Mouse (Mus musculus) neural tube, embryonic 14.5 days (tissue): ENCODE data around the gene Limk1. TPM values are rescaled to one million over a fixed set of nuclear protein-coding genes. Genes with fewer than 3 reads are reported as not detected.

ENCODE experiments used
- ATAC-seq: fragments of 200-750 bp; cut with Nextera tagmentation; 2 replicates; pipeline ENCODE4 v1.8.0; 2017; ENCODE audit warnings: low read depth, mild to moderate bottlenecking, moderate TSS enrichment, moderate library complexity
- H3K27ac ChIP-seq: fragments of 300-500 bp; sonication (generic); 2 replicates; pipeline ENCODE4 v1.5.1; 2014; ENCODE audit warnings: low read depth, mild to moderate bottlenecking, control low read depth, low read length, moderate library complexity, mixed read lengths
- H3K27me3 ChIP-seq: fragments of 300-500 bp; sonication (generic); 2 replicates; pipeline ENCODE4 v1.6.1; 2014; ENCODE audit warnings: low read length; ENCODE audit not compliant: control insufficient read depth, insufficient read depth
- H3K36me3 ChIP-seq: fragments of 300-500 bp; sonication (generic); 2 replicates; pipeline ENCODE4 v1.6.1; 2014; ENCODE audit warnings: low read length, mixed read lengths; ENCODE audit not compliant: control insufficient read depth, insufficient read depth
- H3K4me1 ChIP-seq: fragments of 300-500 bp; sonication (generic); 2 replicates; pipeline ENCODE4 v1.6.1; 2014; ENCODE audit warnings: low read length; ENCODE audit not compliant: control insufficient read depth, insufficient read depth
- H3K4me2 ChIP-seq: fragments of 300-500 bp; sonication (generic); 2 replicates; pipeline ENCODE4 v1.6.1; 2014; ENCODE audit warnings: mild to moderate bottlenecking, low read depth, low read length, control low read depth
- H3K4me3 ChIP-seq: fragments of 300-500 bp; sonication (generic); 2 replicates; pipeline ENCODE4 v1.5.1; 2014; ENCODE audit warnings: low read depth, low read length, control low read depth, mixed read lengths
- H3K9ac ChIP-seq: fragments of 300-500 bp; sonication (generic); replicated peaks from 2 replicates; pipeline ENCODE4 v1.6.1; 2014; ENCODE audit warnings: low read depth, mild to moderate bottlenecking, control low read depth, low read length, mixed read lengths
- H3K9me3 ChIP-seq: fragments of 300-500 bp; sonication (generic); 2 replicates; pipeline ENCODE4 v1.6.1; 2016; ENCODE audit warnings: low read length; ENCODE audit not compliant: control insufficient read depth
- WGBS: fragments of 180-500 bp; shearing (Covaris S2); extraction: QIAGEN DNeasy Blood & Tissue Kit; methylation state at CpG from one replicate; pipeline ENCODE4 v1.1.7; 2014; 5-methylcytosine and 5-hydroxymethylcytosine counted together
- polyA plus RNA-seq: library from polyadenylated mRNA; unstranded; fragments of >200 nt; fragmentation: Nextera tagmentation; extraction: Ambion mirVana; gene quantifications from 2 replicates; pipeline ENCODE4 v1.2.1, GENCODE M21; 2014

Limk1 gene
- 23.2 and 28.0 TPM in 2 replicates for polyA plus RNA-seq

DNA sequence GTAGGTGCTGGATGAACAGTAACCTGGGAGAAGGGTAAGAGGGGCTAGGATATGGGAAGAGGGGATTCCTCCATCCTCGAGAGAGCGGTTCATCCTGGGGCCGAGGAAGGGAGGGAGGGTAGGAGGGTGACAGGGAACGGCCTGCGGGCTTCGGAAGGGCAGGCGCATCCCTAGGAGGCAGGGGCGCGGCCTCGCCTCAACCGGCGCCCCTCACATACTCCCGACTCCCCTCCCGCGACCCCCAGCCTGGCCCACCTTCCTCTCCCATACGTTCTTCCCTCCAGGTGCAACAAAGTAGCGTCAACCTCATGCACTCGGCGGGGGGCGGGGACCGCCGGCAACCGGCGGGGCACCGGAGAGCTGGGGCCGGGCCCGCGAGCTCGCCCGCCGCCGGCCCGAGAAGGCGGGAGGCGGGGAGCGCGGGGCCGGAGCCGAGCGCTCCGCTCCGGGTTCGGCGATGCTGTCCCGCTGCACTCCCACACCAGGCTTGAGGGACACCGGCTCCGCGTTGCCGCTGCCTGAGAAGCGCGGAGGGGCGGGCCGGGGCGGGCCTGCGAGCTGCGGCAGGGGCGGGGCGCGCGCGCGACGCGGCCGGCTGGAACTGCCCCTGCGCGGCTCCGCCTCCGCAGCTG is at the start of gene Limk1:
Gene Limk1, minus strand, starts transcription at position 513 of the 632 bp plus-strand sequence.
- peaks cover 10% of the 10 kb centered on the region for H3K4me1 ChIP-seq
- H3K9me3 ChIP-seq: no peaks in the 10 kb centered on the region
- H3K36me3 ChIP-seq: peaks cover 12% of the 10 kb centered on the region; the same call in 1 of the 2 replicates
- H3K4me2 ChIP-seq: peak within 1 kb of the TSS; percentile 68
- H3K27ac ChIP-seq: peak within 1 kb of the TSS; percentile 90
- under 1% methylated on average over 56 of the region's 69 CpGs for WGBS
- no peaks in the 10 kb centered on the region for H3K27me3 ChIP-seq
- peak within 1 kb of the TSS; percentile 91 for H3K9ac ChIP-seq
- peak; percentile 28 for ATAC-seq
- peak within 1 kb of the TSS; percentile 88 for H3K4me3 ChIP-seq

DNA sequence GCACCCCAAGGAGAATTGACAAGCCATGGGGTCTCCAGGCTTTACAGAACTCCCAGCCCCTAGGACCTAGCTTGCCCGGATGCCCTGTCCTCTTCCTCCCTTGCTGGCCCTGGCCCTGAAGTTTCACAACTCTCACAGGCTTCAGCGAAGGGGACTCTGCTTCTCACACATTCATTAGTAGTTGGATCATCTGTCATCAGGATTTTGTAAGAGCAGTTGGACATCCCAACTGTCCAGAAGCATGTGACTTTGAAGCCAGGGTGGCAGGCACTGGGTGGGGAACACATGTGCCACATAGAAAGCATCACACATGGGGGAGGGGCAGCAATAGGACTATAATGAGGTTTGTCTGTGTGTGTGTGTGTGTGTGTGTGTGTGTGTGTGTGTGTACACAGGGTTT is 46.5 kb upstream of the Limk1 start:
- Histone ChIP-seq H3K9ac (no peak overlapping the region), H3K27me3 (no peaks in the 10 kb centered on the region), H3K4me1 (no peaks in the 10 kb centered on the region), H3K36me3 (no peaks in the 10 kb centered on the region), H3K4me2 (no peak overlapping the region), H3K9me3 (no peaks in the 10 kb centered on the region), H3K27ac (no peak overlapping the region), H3K4me3 (no peak overlapping the region)
- 88% methylated on average over 2 of the region's 2 CpGs for WGBS
- no peak for ATAC-seq

DNA sequence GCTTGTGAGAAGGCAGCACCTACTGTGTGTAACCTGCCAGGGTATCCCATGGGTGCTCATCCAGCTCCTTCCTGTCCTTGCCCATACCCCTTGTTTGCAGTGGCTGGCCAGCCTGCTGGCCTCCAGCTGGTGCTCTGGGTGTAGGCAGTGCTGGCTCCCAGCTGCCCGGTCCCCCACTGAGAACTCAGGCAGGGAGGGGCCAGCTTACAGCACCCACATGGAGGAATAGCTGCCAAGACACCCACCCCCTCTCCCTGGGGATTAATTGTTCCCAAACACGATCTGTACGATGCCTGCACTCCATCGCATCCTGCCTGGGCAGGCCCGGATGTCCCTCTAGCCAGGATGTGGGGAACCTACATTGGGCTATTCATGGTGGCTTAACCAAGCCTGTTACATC is 45.7 kb upstream of the Limk1 start:
- Histone ChIP-seq H3K27ac (no peak overlapping the region), H3K36me3 (no peaks in the 10 kb centered on the region), H3K9me3 (no peaks in the 10 kb centered on the region), H3K27me3 (no peaks in the 10 kb centered on the region), H3K4me1 (no peaks in the 10 kb centered on the region), H3K9ac (no peak overlapping the region), H3K4me2 (no peak overlapping the region), H3K4me3 (no peak overlapping the region)
- ATAC-seq: no peak
- WGBS: 63% methylated on average over 5 of the region's 5 CpGs

DNA sequence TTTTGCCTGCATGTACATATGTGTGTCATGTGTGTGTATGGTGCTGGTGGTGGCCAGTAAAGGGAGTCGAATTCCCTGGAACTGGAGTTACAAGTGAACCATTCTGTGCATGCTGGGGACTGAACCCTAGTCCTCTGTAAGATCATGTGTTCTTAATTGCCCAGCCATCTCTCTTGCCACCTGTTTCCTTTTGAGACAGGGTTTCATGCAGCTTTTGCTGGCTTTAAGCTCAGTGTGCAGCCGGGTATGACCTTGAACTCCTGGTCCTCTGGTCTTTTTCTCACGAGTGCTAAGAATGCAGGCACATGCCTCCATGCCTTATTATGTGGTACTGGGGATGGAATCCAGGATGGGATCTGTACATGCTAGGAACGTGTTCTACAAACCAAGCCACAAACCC is 44.8 kb upstream of the Limk1 start:
- Histone ChIP-seq H3K4me3 (no peak overlapping the region), H3K4me1 (no peaks in the 10 kb centered on the region), H3K27ac (no peak overlapping the region), H3K36me3 (no peaks in the 10 kb centered on the region), H3K9ac (no peak overlapping the region), H3K9me3 (no peaks in the 10 kb centered on the region), H3K27me3 (no peaks in the 10 kb centered on the region), H3K4me2 (no peak overlapping the region)
- ATAC-seq: no peak
- WGBS: 86% methylated on average over 4 of the region's 4 CpGs

DNA sequence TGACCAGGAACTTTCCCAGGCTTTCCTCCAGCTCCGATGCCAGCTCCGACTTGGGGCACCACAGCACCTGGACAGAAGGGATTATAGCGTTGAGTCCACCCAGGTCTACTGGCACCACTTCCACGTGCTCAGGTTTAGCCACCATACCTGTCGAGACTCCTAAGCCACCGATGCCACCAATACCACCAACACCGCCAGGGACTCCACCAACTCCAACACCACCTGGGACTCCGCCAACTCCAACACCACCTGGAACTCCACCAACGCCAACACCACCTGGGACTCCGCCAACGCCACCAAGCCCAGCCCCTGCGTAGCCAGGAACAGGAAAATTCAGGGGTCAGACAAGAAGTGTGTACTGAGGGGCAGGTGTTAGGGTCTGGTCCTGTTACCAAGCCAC is 40.7 kb upstream of the Limk1 start:
- Histone ChIP-seq H3K36me3 (no peaks in the 10 kb centered on the region), H3K4me3 (no peak overlapping the region), H3K9ac (no peak overlapping the region), H3K4me1 (no peaks in the 10 kb centered on the region), H3K4me2 (no peak overlapping the region), H3K27me3 (no peaks in the 10 kb centered on the region), H3K9me3 (no peaks in the 10 kb centered on the region), H3K27ac (no peak overlapping the region)
- no peak for ATAC-seq
- WGBS: 93% methylated on average over 12 of the region's 12 CpGs

DNA sequence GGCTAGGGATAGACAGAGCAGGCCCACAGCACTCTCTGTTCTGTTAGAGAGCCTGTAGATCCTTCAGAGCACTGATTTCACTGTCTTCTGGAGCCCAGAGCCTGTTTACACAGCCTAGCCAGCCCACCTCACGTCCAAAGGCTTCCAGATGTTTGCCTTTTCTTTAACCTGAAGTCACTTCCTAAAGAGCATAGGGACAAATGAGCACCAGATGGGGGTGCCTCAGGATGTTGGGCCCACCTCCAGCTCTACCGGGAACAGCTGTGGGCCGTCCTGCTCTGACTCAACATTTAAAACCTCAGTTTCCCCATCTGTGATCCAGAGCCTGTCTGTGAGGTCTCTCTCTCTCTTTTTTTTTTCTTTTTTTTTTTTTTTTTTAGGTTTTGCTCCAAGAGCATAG is 40.1 kb upstream of the Limk1 start:
- Histone ChIP-seq H3K9ac (no peak overlapping the region), H3K27me3 (no peaks in the 10 kb centered on the region), H3K4me1 (no peaks in the 10 kb centered on the region), H3K36me3 (no peaks in the 10 kb centered on the region), H3K4me3 (no peak overlapping the region), H3K4me2 (no peak overlapping the region), H3K27ac (no peak overlapping the region), H3K9me3 (no peaks in the 10 kb centered on the region)
- WGBS: 78% methylated on average over 3 of the region's 3 CpGs
- ATAC-seq: no peak

DNA sequence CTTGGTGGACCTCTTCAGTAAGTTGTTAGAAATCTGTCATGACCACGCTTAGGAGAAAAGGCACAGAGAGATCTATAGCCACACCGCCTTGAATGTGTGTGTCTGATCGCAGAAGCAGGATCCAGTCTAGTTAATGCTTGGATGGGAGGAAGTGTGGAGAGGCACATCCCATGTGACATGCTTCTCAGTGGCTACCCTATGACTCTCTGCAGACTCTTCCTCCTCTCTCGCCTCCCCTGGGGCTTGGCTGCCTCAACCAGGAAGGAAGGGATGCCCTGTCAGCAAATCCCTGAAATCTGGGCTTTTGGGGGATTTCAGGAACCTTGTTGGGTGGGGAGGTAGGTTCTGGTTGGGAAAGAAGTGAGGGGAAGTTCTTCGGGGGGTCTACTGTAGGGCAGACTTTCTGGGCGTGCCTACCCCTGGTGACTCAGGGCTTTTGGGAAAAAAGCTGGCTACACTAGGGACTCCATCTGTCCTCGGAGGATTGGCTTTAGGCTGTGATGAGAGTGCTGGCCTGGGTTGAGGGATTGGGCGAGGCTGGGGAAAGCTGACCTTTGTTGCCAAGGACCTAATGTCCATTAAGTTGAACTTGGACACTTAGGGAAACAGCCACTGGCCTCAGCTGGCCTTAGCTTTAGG is 38.7 kb upstream of the Limk1 start:
- H3K36me3 ChIP-seq: no peaks in the 10 kb centered on the region
- ATAC-seq: no peak
- H3K4me3 ChIP-seq: no peak overlapping the region
- WGBS: 89% methylated on average over 8 of the region's 8 CpGs
- H3K27ac ChIP-seq: no peak overlapping the region
- no peaks in the 10 kb centered on the region for H3K27me3 ChIP-seq
- H3K9ac ChIP-seq: no peak overlapping the region
- H3K4me2 ChIP-seq: no peak overlapping the region
- no peaks in the 10 kb centered on the region for H3K9me3 ChIP-seq
- no peaks in the 10 kb centered on the region for H3K4me1 ChIP-seq

DNA sequence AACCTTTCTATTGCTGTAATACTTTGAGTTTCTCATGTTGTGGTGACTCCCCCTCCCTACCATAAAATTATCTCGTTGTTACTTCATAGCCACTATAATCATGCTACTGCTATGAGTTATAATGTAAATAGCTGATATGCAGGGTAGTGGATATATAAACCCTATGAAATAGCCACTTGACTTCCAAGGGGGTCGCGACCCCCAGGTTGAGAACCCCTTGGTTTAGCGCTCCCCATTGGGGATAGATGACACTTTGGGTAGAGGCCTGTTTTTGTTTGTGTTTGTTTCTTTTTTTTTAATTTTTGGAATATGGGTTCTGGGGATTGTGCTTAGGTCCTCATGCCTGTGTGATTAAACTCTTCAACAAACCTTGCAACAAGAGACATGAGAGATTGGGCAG is 36.9 kb upstream of the Limk1 start:
- no peaks in the 10 kb centered on the region for H3K9me3 ChIP-seq
- H3K4me2 ChIP-seq: no peak overlapping the region
- H3K27ac ChIP-seq: no peak overlapping the region
- H3K36me3 ChIP-seq: no peaks in the 10 kb centered on the region
- no peaks in the 10 kb centered on the region for H3K4me1 ChIP-seq
- no peaks in the 10 kb centered on the region for H3K27me3 ChIP-seq
- H3K9ac ChIP-seq: no peak overlapping the region
- no peak for ATAC-seq
- 72% methylated on average over 4 of the region's 4 CpGs for WGBS
- H3K4me3 ChIP-seq: no peak overlapping the region

DNA sequence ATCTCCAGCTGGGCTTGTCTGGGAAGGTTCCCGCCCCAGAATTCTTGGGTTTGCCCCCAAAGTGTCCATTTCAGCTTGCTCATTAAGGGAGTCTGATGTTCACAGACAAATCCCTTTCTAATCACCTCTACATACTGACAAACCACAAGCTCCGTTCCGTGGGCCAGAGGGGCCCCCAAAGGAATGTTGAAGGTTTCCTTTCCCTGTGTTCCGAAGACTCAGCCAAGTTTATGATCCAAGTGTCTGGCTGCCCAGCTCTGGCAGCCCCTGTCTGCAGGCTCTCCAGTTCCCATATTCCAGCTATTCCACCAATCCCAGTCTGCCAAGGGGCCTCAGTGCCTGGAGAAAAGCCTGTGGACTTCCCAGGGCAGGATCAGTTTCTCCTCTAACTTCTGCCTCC is 31.7 kb upstream of the Limk1 start:
- ATAC-seq: no peak
- Histone ChIP-seq H3K27ac (no peak overlapping the region), H3K27me3 (0 out of 2 replicates have a peak, but pooled peaks cover 2% of the 10 kb centered on the region), H3K4me2 (no peak overlapping the region), H3K4me3 (no peak overlapping the region), H3K36me3 (no peaks in the 10 kb centered on the region), H3K9me3 (no peaks in the 10 kb centered on the region), H3K4me1 (no peaks in the 10 kb centered on the region), H3K9ac (no peak overlapping the region)
- 66% methylated on average over 4 of the region's 4 CpGs for WGBS
